Mouse (Mus musculus): ENCODE measurements around the gene Trappc2l. TPM values are rescaled to one million over a fixed set of nuclear protein-coding genes. Genes with fewer than 3 reads are reported as not detected.

The Trappc2l gene
- total RNA-seq, 1 experiment, result 56.1 TPM

DNA sequence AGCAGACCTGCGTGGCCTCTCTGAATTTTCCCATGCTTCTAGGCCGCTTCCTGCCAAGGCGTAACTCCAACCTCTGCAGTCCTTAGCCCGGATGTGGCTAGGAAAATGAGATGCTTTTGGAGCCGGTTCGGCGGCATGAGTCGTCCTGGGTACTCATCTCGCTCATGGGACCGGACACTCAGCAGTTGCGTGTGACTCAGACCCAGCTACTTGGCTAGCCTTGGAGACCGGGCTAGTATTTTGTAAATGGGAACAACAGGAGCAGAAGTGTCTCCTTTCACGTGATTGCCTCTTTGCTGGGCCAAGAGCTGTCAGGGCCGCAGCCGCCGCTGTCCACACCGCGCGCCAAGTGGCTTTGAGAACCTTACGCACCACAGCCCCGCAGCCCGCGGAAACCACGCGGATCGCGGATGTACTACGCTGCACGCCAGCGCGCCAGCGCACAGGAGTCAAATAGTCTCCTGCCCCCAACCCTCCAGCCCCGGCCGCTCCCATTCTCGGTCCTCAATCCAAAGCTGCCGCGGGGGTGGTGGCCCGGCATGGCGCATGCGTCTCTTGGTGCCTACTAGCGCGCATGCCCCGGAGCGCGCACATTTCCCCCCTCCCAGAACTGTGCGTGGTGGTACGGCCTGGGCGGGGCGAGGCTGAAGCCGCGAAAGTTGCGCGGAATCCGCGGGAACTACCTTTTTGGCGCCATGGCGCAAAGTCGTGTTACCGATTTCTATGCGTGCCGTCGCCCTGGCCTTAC is 43.9 kb upstream of the Trappc2l start, which contains the start of gene Cdt1:
TSS of gene Cdt1 (plus strand) at position 655 of the 748 bp plus-strand sequence.
- Histone ChIP-seq H3K4me1 (ENCODE audit: control insufficient read depth in 2 of 2, insufficient read depth in 2 of 2, low read length in 2 of 2, poor library complexity in 1 of 2) (peaks cover 7 to 15% of the 10 kb centered on the region in 2 experiments; a peak in 3 of 4 replicates), H3K9me3 (ENCODE audit: control insufficient read depth, insufficient read depth, low read depth, low read length) (no peaks in the 10 kb centered on the region), H3K4me3 (ENCODE audit: insufficient read depth in 1 of 2, low read depth in 1 of 2, low read length in 2 of 2, poor library complexity in 1 of 2, severe bottlenecking in 1 of 2) (peak within 1 kb of the TSS; percentile 73 to 99), H3K36me3 (ENCODE audit: control insufficient read depth, insufficient read depth, low read length, poor library complexity, severe bottlenecking) (peaks cover 38% of the 10 kb centered on the region), H3K9ac (ENCODE audit: insufficient read depth, low read depth, low read length, poor library complexity, severe bottlenecking) (peak within 1 kb of the TSS; percentile 100), H3K27ac (ENCODE audit: insufficient read depth, low read depth, low read length, poor library complexity, severe bottlenecking) (peak within 1 kb of the TSS; percentile 95)
- peak; percentile 66; the same call in 1 of the 2 replicates for TF ChIP-seq HCFC1 (IDR thresholded peaks at IDR 0.05; ENCODE audit: borderline replicate concordance, insufficient read depth, low read length)
- TF ChIP-seq MAFK (IDR thresholded peaks at IDR 0.05; ENCODE audit: insufficient read depth, low read depth, low read length), result no peak
- in situ Hi-C loops (cut with MboI; ENCODE audit: low sequenced_read_pairs in 2 of 2, unreplicated experiment in 2 of 2), result no loop called here
- peak; percentile 93 for DNase-seq (ENCODE audit: low read depth, low spot score)

DNA sequence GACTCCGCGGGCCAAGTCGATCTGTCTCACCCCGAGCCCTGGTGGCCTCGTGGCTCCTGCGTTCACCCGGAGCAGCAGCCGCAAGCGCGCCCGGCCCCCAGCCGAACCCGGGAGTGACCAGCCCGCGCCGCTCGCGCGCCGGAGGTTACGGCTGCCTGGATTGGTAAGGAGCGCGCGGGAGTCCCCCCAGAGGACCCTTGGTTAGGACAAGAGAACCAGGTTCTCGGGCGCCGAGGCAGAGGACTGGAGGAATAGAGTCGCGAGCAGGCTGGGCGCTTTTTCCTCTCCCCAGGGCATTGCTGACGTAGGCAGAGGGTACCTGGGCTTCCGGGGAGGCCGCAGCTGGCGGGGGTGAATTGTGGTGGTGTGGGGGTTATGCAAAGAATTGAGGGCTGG is 43.3 kb upstream of the Trappc2l start:
- no peak for TF ChIP-seq MAFK (IDR thresholded peaks at IDR 0.05; ENCODE audit: insufficient read depth, low read depth, low read length)
- no peak for TF ChIP-seq ZC3H11A (IDR thresholded peaks at IDR 0.05; ENCODE audit: borderline replicate concordance, low read depth, low read length)
- TF ChIP-seq HCFC1 (IDR thresholded peaks at IDR 0.05; ENCODE audit: borderline replicate concordance, insufficient read depth, low read length), result no peak
- TF ChIP-seq CHD2 (IDR thresholded peaks at IDR 0.05; ENCODE audit: low read depth, low read length), result no peak
- no peak for TF ChIP-seq ZNF384 (IDR thresholded peaks at IDR 0.05; ENCODE audit: low read depth, low read length)
- no peaks in the 10 kb centered on the region for H3K9me3 ChIP-seq (ENCODE audit: control insufficient read depth, insufficient read depth, low read depth, low read length)
- H3K4me1 ChIP-seq (ENCODE audit: control insufficient read depth in 2 of 2, insufficient read depth in 2 of 2, low read length in 2 of 2, poor library complexity in 1 of 2), result peaks cover 9 to 15% of the 10 kb centered on the region in 2 experiments
- H3K4me3 ChIP-seq (ENCODE audit: insufficient read depth in 1 of 2, low read depth in 1 of 2, low read length in 2 of 2, poor library complexity in 1 of 2, severe bottlenecking in 1 of 2), result peak overlapping the region; percentile 73 to 99
- H3K9ac ChIP-seq (ENCODE audit: insufficient read depth, low read depth, low read length, poor library complexity, severe bottlenecking), result peak overlapping the region; percentile 100
- no peak for DNase-seq (ENCODE audit: low read depth, low spot score)
- peaks cover 43% of the 10 kb centered on the region for H3K36me3 ChIP-seq (ENCODE audit: control insufficient read depth, insufficient read depth, low read length, poor library complexity, severe bottlenecking)
- peak overlapping the region; percentile 95 for H3K27ac ChIP-seq (ENCODE audit: insufficient read depth, low read depth, low read length, poor library complexity, severe bottlenecking)
- in situ Hi-C loops (cut with MboI; ENCODE audit: low sequenced_read_pairs in 2 of 2, unreplicated experiment in 2 of 2), result no loop called here

DNA sequence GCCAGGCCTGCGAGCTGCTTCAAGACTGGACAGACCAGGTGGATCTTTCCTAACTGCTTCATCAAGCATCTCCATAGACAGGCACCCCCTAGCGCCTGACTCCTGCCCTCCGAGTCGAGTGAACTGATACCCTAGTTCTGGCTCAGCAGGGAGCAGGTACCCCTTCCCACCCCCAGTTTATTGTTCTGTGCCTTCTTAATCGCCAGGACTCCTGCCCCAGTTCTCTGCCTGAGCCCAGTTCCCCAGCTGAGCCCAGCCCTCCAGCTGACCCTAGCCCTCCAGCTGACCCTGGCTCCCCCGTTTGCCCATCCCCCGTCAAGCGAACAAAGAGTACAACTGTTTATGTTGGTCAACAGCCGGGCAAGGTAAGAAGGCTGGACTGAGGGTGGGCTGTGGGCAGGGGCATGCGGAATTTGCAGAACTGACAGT is 42.5 kb upstream of the Trappc2l start:
- Histone ChIP-seq H3K36me3 (ENCODE audit: control insufficient read depth, insufficient read depth, low read length, poor library complexity, severe bottlenecking) (peaks cover 44% of the 10 kb centered on the region), H3K9me3 (ENCODE audit: control insufficient read depth, insufficient read depth, low read depth, low read length) (no peaks in the 10 kb centered on the region), H3K27ac (ENCODE audit: insufficient read depth, low read depth, low read length, poor library complexity, severe bottlenecking) (peak overlapping the region; percentile 24; the same call in 1 of the 2 replicates), H3K4me3 (ENCODE audit: insufficient read depth in 1 of 2, low read depth in 1 of 2, low read length in 2 of 2, poor library complexity in 1 of 2, severe bottlenecking in 1 of 2) (peak overlapping the region; percentile 73 to 99), H3K4me1 (ENCODE audit: control insufficient read depth in 2 of 2, insufficient read depth in 2 of 2, low read length in 2 of 2, poor library complexity in 1 of 2) (peaks cover 10 to 17% of the 10 kb centered on the region in 2 experiments), H3K9ac (ENCODE audit: insufficient read depth, low read depth, low read length, poor library complexity, severe bottlenecking) (peak overlapping the region; percentile 100)
- no peak for TF ChIP-seq HCFC1 (IDR thresholded peaks at IDR 0.05; ENCODE audit: borderline replicate concordance, insufficient read depth, low read length)
- TF ChIP-seq CHD2 (IDR thresholded peaks at IDR 0.05; ENCODE audit: low read depth, low read length), result no peak
- TF ChIP-seq ZNF384 (IDR thresholded peaks at IDR 0.05; ENCODE audit: low read depth, low read length), result no peak
- in situ Hi-C loops (cut with MboI; ENCODE audit: low sequenced_read_pairs in 2 of 2, unreplicated experiment in 2 of 2), result no loop called here
- DNase-seq (ENCODE audit: low read depth, low spot score), result no peak

DNA sequence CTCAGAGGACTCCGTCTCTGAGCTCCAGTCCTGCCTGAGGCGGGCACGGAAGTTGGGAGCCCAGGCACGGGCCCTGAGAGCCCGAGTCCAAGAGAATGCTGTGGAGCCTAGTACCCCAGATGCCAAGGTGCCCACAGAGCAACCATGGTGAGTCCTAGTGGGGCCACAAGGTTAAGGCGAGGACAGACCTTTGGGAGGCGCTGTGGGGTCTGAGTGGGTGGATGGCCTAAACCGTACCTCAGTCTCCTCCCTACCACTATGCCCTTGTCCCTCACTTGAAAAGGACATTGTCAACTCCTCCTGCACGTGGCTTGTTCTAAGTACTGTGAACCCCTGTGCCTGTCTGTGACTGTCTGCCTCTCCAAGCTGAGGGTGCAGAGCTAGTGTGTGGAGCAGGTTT is 42.1 kb upstream of the Trappc2l start:
- peaks cover 44% of the 10 kb centered on the region for H3K36me3 ChIP-seq (ENCODE audit: control insufficient read depth, insufficient read depth, low read length, poor library complexity, severe bottlenecking)
- H3K9ac ChIP-seq (ENCODE audit: insufficient read depth, low read depth, low read length, poor library complexity, severe bottlenecking), result peak overlapping the region; percentile 100
- in situ Hi-C loops (cut with MboI; ENCODE audit: low sequenced_read_pairs in 2 of 2, unreplicated experiment in 2 of 2), result no loop called here
- no peak for DNase-seq (ENCODE audit: low read depth, low spot score)
- peak overlapping the region; percentile 24; the same call in 1 of the 2 replicates for H3K27ac ChIP-seq (ENCODE audit: insufficient read depth, low read depth, low read length, poor library complexity, severe bottlenecking)
- H3K4me3 ChIP-seq (ENCODE audit: insufficient read depth in 1 of 2, low read depth in 1 of 2, low read length in 2 of 2, poor library complexity in 1 of 2, severe bottlenecking in 1 of 2), result peak overlapping the region; percentile 73 to 99
- no peak for TF ChIP-seq ZC3H11A (IDR thresholded peaks at IDR 0.05; ENCODE audit: borderline replicate concordance, low read depth, low read length)
- no peak for TF ChIP-seq HCFC1 (IDR thresholded peaks at IDR 0.05; ENCODE audit: borderline replicate concordance, insufficient read depth, low read length)
- no peak for TF ChIP-seq MAFK (IDR thresholded peaks at IDR 0.05; ENCODE audit: insufficient read depth, low read depth, low read length)
- no peak for TF ChIP-seq CHD2 (IDR thresholded peaks at IDR 0.05; ENCODE audit: low read depth, low read length)
- TF ChIP-seq ZNF384 (IDR thresholded peaks at IDR 0.05; ENCODE audit: low read depth, low read length), result no peak
- no peaks in the 10 kb centered on the region for H3K9me3 ChIP-seq (ENCODE audit: control insufficient read depth, insufficient read depth, low read depth, low read length)
- peaks cover 12 to 17% of the 10 kb centered on the region in 2 experiments for H3K4me1 ChIP-seq (ENCODE audit: control insufficient read depth in 2 of 2, insufficient read depth in 2 of 2, low read length in 2 of 2, poor library complexity in 1 of 2)

Data from ES-E14 (cell line).